Mouse (Mus musculus): ENCODE data around the gene Rspry1. TPM values are rescaled to one million over a fixed set of nuclear protein-coding genes. Genes with fewer than 3 reads are reported as not detected.

Gene Rspry1
- total RNA-seq, 4 experiments from 2014 or later = 8.9 to 10.5 (median 9.5) TPM

GRCm38 (mm10) chr8:94602471-94603131 lies 864 bp downstream of the Rspry1 start:
- peak; percentile 16 for DNase-seq (ENCODE audit: low spot score)

DNA sequence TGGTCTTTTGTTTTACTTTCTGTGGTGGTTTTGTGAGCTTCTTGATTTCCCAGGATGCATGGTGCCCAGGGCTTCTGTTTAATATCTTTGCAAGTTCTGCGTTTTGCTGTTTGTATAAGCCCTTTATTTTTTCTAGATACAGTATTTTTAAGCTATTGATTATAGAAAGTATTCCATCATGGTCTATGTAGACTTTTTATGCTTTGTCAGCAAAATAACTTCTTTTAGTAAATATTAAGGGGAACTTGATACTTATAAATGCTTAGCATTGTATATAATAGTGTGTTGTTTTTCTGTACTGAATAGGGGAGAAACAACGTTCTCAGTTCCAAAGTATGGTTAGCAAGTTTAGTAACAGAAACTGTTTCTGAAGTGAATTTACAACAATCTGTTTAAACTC lies 2.3 kb downstream of the Rspry1 start:
- DNase-seq (ENCODE audit: low spot score) = no peak

GRCm38 (mm10) chr8:94607064-94607463 lies 5.3 kb downstream of the Rspry1 start:
- no peak for DNase-seq (ENCODE audit: low spot score)

DNA sequence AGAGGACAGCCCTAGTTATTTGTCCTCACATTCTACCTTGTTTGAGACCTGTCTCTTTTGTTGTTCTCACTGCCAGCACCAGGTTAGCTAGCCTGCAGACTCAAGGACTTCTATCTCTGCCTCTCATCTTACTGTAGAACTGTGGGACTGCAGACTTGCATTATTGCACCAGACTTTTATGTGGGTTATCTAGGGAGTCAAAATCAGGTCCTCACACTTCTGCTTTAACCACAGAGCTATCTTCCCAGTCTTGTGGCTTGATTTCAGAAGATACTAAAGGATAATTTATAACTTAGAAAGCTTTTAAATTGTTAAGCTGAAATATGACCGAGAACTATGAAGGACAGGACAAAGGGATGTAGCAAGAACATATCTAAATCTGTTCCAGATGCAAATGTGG lies 23.1 kb downstream of the Rspry1 start:
- DNase-seq (ENCODE audit: low spot score) = no peak

GRCm38 (mm10) chr8:94633564-94634194 lies 31.9 kb downstream of the Rspry1 start:
- DNase-seq (ENCODE audit: low spot score) = no peak

- no peak for DNase-seq (ENCODE audit: low spot score)
Measured at GRCm38 (mm10) chr8:94634211-94634610, 32.5 kb downstream of the Rspry1 start.

DNA sequence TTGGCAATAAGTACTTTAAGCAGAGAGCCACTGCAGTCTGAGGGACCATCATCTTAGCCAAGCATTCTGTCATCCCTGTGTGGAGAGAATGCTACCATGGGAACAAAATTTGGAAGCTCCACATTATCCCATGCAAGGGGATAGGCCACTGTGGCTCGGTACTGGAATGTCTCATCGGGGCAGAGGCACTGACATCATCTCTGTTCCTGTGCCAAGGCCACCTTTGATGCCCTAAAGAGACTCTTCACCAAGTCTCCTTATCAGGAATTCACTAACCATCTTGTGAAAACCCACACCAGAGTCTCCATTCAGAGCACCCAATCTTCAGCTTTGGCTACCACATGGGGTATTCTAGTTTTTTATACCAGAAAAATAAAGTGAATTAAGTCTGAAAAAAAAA lies 39.4 kb downstream of the Rspry1 start:
- no peak for DNase-seq (ENCODE audit: low spot score)

DNA sequence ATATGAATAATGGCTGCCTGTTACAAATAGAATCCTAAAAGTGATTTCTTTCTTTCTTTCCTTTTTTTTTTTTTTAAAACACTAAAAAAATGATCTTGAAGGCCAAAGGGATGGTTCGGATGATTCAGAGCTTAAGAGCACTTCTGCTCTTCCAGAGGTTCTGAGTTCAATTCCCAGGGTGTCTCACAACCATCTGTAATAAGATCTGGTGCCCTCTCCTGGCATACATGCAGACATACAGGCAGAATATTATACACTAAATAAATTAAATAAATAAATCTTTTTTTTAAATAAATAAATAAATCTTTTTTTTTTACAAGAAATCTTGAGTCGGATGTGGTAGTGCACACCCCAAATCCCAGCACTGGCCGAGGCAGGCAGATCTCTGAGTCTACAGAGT lies 40.2 kb downstream of the Rspry1 start:
- DNase-seq (ENCODE audit: low spot score) = no peak

DNA sequence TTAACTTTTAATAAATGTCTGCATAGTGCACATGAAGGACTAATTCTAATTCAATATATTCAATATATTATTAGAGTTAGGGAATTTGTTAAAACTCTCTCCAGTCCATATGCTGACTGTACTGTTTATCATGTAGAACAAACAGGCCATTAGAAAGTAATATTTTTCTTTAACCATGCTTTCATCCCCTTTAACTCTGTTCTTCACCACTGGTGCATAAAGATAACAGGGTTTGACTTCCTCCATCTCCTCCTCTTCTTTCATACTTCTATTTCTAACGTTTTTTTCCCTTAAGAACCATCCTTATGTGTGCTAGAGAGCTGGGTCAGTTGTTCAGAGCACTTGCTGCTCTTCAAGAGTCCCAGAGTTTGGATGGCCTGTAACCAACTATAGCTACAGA lies 43.5 kb downstream of the Rspry1 start:
- no peak for DNase-seq (ENCODE audit: low spot score)

DNA sequence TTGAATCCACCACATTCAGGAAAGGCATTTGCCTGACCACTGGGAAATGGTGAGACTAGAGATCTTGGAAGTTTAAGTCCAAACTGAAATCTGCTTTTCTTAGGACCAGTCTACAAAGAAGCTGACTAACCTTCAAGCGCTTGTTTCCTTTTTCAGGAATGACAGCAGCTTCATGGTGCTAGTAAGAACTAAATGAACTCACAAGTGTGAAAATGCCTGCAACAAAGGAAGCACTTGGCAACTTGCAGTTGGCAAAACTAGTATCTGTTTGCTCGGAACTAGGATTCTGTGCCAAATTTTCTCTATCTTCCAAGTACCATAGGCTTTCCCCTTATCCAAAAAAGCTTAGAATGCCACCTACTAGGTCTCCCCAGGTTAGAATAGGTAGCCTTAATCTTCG lies 44.4 kb downstream of the Rspry1 start:
- no peak for DNase-seq (ENCODE audit: low spot score)

- no peak for DNase-seq (ENCODE audit: low spot score)
Measured at GRCm38 (mm10) chr8:94649496-94649895, 47.8 kb downstream of the Rspry1 start.

DNA sequence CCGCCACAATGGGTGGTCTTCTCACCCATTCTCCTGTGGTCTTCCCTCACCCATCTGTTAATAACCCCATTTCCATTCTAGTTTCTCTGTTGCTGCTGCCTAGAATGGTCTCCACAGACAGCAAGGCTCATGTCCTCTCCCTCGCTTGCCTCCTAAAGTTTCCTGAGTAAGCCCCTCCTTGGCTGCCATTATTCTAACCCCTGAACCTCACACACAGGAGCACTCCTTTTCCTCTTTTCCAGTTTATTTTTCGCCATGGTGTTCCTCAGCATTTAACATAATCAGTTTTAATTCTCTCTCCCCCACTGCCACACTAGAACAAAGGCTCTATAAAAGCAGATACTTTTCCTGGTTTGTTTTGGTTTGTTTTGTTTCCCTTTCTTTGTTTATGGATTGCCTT lies 51.2 kb downstream of the Rspry1 start:
- DNase-seq (ENCODE audit: low spot score) = no peak

DNA sequence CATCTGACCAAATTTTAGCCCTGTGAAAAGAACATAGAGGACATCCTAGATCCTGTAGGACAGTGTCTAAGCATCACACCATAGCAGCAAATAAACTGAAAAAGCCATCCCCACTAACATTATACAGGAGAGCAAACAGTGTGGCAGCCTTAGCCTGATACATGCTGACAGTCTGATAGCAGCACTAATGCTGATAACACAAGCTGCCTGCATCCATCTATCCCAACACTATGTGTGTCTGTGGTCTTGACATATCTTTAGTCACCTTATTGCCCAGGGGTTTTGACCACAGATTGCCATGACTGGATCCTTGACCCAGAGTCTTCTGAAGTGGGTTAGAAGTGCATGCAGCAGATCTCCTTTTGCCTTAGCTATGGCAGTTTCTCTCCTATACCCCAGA lies 53.3 kb downstream of the Rspry1 start:
- no peak for DNase-seq (ENCODE audit: low spot score)

DNA sequence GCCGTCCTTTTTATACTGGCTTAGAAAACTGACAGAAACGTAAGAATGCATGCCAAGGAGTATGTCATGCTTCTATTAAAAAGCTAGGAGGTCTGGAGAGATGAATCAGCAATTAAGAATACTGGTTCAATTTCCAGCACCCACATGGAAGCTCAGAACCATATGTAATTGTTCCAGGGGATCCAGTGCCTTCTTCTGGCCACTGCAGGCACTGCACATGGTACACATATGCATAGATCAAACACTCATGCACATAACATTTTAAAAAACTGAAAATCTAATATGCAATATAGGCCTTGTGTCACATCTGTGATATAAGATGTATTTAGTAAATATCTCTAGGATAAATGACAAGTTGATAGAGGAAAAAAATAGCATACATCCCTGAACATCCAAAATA lies 56.3 kb downstream of the Rspry1 start:
- DNase-seq (ENCODE audit: low spot score) = no peak

DNA sequence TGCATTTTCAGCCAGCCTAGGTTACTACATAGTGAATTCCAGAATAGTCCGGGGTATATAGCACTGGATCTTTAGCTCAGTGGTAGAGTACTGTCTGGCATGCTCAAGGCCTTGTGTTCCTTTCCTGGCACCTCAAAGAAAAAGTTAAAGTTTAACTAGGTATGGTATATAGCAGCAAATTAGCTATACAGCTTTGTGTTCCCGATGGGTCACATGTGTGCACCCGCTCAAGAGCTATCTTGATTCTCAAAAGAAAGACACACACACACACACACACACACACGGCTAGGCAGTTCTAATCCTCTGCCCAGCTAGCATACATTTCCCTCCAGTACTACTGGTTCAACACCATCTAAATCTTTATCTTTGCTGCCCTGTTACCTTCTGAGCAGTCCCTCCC lies 58.7 kb downstream of the Rspry1 start:
- no peak for DNase-seq (ENCODE audit: low spot score)

GRCm38 (mm10) chr8:94664722-94665121 lies 63.0 kb downstream of the Rspry1 start:
- DNase-seq (ENCODE audit: low spot score) = no peak

GRCm38 (mm10) chr8:94666456-94667308 lies 64.9 kb downstream of the Rspry1 start, which contains the start of gene Arl2bp:
Gene Arl2bp, plus strand, starts transcription at chr8:94666600.
- peak; percentile 91 for DNase-seq (ENCODE audit: low spot score)

- peak; percentile 38 for DNase-seq (ENCODE audit: low spot score)
Measured at GRCm38 (mm10) chr8:94674384-94674783, 72.6 kb downstream of the Rspry1 start.

- DNase-seq (ENCODE audit: low spot score) = no peak
Measured at GRCm38 (mm10) chr8:94675923-94676322, 74.2 kb downstream of the Rspry1 start.

DNA sequence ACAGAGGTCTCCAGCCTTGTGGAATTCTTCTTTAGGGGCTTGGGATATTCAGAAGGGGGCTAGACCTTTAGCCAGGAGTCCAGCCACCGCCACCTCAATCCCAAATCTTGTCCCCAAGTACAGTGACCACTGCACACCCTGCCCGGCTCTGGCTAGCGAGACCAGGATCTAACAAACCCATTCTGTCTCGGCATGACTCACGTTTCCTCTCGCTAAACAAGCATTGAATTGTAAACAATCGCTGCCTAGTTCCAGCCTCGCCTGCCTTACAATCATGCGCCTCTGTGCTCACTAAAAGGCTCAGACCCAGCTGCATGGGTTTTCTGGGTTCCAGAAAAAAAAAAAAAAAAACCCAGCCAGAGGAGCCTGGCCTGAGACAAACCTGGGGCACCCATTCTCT lies 76.8 kb downstream of the Rspry1 start:
- peak; percentile 44 for DNase-seq (ENCODE audit: low spot score)

GRCm38 (mm10) chr8:94680414-94680813 lies 78.7 kb downstream of the Rspry1 start:
- DNase-seq (ENCODE audit: low spot score) = no peak

DNA sequence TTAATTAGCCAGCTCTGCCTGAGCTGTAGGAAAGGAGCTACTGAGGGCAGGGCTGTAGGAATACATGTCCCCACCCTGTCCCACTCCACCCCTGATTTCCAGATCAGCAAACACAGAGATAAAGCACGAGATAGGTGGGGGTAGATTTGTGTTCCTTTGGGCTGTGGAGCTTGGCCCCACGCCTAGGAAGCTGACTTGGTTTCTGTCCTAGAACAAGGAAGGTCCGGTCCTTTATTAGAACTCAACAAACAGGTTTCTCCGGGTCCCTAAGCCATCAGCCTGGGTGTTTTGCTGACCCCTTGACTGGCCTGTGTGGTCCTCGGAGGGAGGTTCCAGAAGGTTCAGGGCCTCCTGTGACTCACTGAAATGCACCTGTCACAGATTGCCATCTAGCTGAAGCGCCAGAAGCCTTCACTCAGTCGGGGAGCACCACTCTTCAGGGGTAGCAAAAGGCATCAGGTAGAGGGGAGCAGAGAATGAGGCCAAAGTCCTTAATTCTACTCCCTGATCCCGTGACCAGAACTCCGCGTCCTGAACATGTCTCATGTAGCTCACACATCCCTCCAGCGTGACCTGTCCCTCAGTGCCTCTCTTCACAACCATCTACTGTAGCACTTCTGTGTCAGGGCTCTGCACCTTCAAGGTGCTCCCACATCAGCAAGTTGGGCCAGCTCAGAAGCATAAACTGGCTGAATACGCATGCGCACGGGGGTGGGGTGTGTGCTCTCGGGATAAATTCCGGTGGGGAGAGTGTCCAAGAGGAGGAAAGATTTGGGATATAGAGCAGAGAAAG lies 81.2 kb downstream of the Rspry1 start:
- no peak for DNase-seq (ENCODE audit: low spot score)

Measured in heart, adult 8-10 months (tissue).